Mouse (Mus musculus): ENCODE results near the gene Fasn.
"Not testable (repeated sequence)": the region's sequence is repeated elsewhere in the genome, so short reads cannot be mapped to it uniquely, and the experiment has no call there.

Fasn gene

DNA sequence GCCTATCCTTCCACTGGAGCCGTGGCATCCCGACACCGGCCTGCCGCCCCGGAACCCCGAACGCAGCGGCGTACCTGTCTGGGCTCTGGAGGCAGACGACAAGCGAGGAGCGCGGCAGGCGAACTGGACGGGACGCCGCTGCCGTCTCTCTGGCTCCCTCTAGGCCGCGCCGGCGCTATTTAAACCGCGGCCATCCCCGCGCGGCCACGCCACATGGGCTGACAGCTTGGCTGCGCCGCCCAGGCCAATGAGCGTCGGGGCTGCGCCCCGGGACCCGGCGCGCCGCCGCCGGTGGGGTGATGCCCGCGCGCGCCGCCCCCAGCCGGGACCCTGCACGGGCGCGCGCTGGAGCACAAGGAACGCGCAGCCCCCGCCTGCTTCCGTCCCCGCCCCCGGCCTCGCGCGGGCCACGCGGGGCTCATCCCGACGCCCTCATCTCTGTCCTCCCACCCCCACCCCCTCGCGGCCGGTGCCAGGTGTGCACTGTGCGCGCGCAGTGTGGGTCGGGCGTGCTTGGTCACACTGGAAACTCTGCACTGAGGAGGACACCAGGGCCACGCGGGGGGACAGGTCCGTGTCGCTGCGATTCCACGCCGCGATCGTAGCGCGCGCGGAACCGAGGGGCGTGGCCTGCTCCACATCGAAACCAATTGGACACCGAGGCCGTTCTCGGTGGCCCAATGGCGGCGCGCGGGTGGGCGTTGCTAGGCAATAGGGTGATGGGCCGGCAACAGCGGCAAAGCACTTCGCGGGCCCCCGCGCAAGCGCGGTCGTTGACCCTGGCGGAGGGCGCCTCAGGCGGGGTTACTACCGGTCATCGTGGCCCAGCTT is at the start of gene Fasn:
TSS of gene Fasn (minus strand) at position 592 of the 831 bp plus-strand sequence.
- POLR2A ChIA-PET = interaction anchor here (0.5 to 16.3 kb wide), 93 partner anchors 8 to 577 kb away, joined by 3 to 274 read pairs (median 4); partner anchors contain the start of genes P4hb (in 3 of the 4), Dus1l (in 2 of the 4), Mrpl12 (in 2 of the 4) and Pycr1 (in 2 of the 4)
- CTCF ChIA-PET = interaction anchor here in 3 of 4 experiments (0.6 to 1.5 kb wide), 10 partner anchors 9 to 229 kb away, joined by 3 to 8 read pairs (median 4); partner anchors contain the start of gene Rac3 (in 1 of the 3)

DNA sequence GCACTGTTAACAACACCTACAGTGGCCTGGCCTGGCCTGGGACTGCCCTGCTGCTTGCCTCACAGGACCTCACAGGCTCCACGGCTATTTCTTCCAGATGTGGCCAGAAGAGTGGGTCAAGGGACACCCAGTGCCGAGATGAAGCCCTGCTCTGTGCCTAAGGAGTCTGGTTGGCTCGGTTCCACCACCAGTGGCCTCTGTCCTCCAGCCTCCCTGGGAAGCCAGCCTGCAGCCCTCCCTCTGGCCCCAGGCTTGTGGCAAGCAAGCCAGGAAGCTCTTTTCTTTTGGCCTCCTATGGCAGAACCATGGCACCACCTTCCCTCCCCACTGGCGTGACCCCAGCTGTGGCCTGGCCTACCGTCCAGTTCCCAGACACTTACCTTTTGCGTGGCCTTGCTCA is 48.9 kb upstream of the Fasn start:
- POLR2A ChIA-PET = interaction anchor here in 2 of 4 experiments (1.0 to 14.9 kb wide), 5 partner anchors 21 to 152 kb away, joined by 3 to 133 read pairs (median 3); partner anchors contain the start of genes Fasn (in 1 of the 2) and Rac3 (in 1 of the 2)
- CTCF ChIA-PET = no interaction called here

DNA sequence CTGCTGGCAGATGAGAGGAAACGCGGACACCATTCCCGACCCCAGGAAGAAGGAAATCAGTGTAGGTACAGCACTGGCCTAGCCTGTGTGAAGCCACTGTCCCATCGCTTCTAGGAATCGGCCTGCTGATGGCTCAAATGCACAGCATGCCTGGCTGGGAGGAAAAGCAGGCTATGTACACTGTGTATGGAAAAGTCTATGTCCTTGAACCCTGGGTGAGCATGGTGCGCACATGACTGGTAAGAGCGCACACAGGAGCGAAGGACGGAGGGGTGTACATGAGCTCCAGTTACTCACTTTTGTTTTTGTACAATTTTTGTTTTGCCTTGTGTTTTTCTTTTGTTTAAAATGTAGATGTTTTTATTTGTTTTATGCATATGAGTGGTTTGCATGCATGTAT is 47.2 kb upstream of the Fasn start:
- ChIA-PET CTCF (no interaction called here), POLR2A (interaction anchor here in 3 of 4 experiments (0.6 to 14.9 kb wide), 8 partner anchors 9 to 166 kb away, joined by 3 to 133 read pairs (median 4); no protein-coding TSS in a partner anchor)

DNA sequence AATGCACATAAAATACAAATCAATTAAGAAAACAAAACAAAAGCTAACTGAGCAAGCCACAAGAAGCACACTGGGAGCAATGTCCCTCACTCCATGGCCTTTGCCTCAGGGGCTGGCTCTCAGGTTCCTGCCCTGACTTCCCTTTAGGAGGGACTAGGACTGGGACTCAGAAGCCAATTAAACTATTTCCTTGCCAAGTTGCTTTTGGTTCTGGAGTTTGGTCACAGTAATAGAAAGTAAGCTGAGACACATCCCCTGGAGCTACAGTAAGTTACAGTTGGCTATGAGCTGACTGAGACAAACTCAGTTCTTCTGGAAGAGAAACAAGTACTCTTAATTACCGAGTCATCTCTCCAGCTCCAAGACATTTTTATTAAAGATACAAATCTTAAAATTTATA is 41.5 kb upstream of the Fasn start:
- CTCF ChIA-PET = no interaction called here
- POLR2A ChIA-PET = interaction anchor here in 3 of 4 experiments (0.6 to 14.9 kb wide), 9 partner anchors 8 to 38 kb away, joined by 3 to 133 read pairs (median 4); no protein-coding TSS in a partner anchor

DNA sequence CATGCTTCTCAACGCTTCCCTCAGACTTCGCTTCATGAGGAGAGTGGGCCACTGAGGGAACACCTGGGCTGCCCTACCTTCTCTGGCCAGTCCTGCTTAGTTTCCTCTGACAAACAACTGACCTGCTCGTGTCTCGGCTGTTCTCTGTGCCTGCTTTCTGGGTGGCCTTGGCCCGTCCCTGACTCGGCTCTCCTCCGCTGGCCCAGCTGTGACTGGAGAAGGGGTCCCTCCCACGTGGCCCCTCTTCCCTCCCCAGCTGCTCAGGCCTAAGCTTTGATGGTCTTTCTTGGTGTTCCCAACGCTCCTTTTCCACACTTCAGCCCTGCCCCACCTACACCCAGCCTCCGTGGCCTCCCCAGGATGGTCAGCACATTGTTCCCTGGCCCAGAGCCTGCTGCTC is 38.5 kb upstream of the Fasn start:
- POLR2A ChIA-PET = interaction anchor here in 3 of 4 experiments (0.6 to 14.9 kb wide), 18 partner anchors 9 to 780 kb away, joined by 3 to 133 read pairs (median 4); partner anchors contain the start of genes Mafg (in 1 of the 3), Narf (in 1 of the 3), Rac3 (in 1 of the 3) and Tex19.1 (in 1 of the 3)
- CTCF ChIA-PET = interaction anchor here in 1 of 4 experiments (1.0 to 1.3 kb wide), 2 partner anchors 10 to 142 kb away, joined by 3 to 4 read pairs; no protein-coding TSS in a partner anchor

DNA sequence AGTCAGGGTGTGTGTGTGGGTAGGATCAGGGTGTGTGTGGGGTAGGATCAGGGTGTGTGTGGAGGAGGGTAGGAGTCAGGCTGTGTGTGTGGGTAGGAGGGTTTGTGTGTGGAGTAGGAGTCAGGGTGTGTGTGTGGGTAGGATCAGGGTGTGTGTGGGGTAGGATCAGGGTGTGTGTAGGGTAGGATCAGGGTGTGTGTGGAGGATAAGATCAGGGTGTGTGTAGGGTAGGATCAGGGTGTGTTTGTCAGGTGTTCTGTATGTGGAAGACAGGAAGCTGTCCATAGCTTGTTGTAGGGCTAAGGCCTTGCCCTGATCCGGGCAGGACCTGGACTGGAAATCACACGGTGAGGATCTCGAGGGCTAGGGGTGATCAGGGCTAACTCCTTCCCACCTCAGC is 31.6 kb upstream of the Fasn start:
- CTCF ChIA-PET = not testable (repeated sequence)

DNA sequence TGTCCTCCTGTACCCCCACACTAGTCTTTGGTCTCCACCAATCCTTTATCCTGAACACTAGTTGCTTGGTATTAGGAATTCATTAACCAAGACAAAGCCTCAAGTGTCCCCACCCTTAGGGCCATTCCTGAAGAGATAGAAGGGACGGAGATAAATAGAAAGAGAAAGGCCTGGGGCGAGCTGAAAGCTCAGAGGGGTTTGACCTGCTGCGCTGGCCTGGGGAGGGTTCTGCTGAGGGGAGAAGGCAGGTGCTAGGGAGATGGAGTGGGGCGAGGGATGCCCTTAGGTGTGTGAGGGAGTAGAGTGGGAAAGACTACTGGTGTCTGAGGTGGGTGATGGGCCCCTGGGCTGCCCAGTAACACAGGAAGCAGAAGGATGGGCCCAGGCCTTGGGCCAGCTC is 29.4 kb upstream of the Fasn start:
- ChIA-PET CTCF (interaction anchor here (0.5 to 2.5 kb wide), 6 partner anchors 9 to 728 kb away, joined by 3 to 15 read pairs (median 6); partner anchors contain the start of gene Fasn (in 1 of the 4)), POLR2A (interaction anchor here (0.6 to 6.7 kb wide), 38 partner anchors 8 to 508 kb away, joined by 3 to 192 read pairs (median 6); partner anchors contain the start of genes Fasn (in 3 of the 4), Cenpx (in 1 of the 4), Csnk1d (in 1 of the 4) and Lrrc45 (in 1 of the 4))

More for the DNA sequence above, 31.6 kb upstream of the Fasn start:
- POLR2A ChIA-PET = interaction anchor here in 1 of 4 experiments (0.5 to 1.8 kb wide), 2 partner anchors 10 to 70 kb away, joined by 3 to 5 read pairs; no protein-coding TSS in a partner anchor

DNA sequence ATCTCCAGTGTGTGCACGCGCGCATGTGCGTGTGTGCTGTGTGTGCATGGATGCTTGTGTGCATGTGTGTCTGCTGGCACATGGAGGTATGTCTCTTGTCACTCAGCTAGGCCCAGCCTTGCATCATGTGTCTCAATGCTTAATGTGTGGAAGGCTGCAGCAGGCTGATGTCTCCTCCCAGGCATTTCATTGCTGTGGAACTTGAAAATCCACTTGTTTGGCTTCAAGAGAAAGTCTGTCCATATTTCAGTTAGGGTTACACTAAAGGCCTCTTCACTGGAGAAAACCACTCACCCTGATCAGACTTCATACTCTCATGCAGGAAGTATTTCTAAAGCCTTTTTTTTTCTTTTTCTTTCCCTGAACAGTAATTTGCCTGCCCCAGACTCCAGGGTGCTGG is 28.8 kb upstream of the Fasn start:
- CTCF ChIA-PET = interaction anchor here in 3 of 4 experiments (0.6 to 2.5 kb wide), 5 partner anchors 9 to 779 kb away, joined by 3 to 8 read pairs (median 6); partner anchors contain the start of gene Fasn (in 1 of the 3)
- POLR2A ChIA-PET = interaction anchor here (0.7 to 6.7 kb wide), 74 partner anchors 9 to 820 kb away, joined by 3 to 192 read pairs (median 5); partner anchors contain the start of genes Fasn (in 3 of the 4), P4hb (in 2 of the 4), Tex19.1 (in 2 of the 4) and B3gntl1 (in 1 of the 4)

DNA sequence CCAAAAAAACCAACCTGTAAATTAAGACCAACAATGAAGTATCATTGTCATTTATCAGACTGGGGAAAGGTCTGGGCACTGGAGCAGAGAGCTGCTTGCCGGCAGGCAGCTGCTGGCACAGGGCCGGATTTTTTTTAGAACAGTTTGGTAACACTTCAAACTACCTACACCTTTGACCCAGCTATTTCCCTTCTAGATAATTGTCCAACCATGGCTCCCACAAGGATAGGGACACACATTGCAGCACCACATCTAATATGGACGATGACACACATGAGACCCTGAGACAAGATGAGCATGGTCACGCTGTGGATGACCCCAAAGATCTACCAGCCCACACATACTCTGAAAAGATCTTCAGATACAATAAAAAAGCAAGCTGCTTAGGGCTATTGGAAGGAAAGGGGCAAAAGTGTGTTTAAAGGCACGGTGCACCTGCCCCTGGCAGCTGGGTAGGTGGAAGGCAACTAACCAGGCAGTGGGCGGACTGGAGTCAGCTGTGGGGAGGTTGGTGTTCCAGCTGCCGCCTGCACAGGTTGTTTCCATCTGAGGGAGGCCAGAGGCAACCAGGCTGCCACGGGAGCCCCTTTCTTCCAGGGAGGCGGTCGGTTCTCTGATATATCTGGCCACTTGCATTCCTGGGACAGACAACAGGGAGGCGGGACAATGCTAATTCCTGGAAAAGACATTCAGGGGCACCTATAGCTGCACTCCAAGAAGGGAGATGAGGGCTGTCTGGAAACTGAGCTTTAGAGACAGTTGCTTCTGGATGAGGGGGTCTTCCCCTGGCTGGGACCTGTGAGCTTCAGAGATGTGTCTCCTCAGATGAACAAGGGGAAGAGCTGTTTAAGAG is 28.0 kb upstream of the Fasn start:
- CTCF ChIA-PET = interaction anchor here in 3 of 4 experiments (0.6 to 2.5 kb wide), 12 partner anchors 10 to 778 kb away, joined by 3 to 12 read pairs (median 6); partner anchors contain the start of genes Rac3 (in 1 of the 3) and Tex19.1 (in 1 of the 3)
- POLR2A ChIA-PET = interaction anchor here (0.6 to 6.7 kb wide), 118 partner anchors 10 to 821 kb away, joined by 3 to 192 read pairs (median 4); partner anchors contain the start of genes Fasn (in 3 of the 4), Tex19.1 (in 3 of the 4), Ccdc57 (in 2 of the 4) and Csnk1d (in 2 of the 4)

DNA sequence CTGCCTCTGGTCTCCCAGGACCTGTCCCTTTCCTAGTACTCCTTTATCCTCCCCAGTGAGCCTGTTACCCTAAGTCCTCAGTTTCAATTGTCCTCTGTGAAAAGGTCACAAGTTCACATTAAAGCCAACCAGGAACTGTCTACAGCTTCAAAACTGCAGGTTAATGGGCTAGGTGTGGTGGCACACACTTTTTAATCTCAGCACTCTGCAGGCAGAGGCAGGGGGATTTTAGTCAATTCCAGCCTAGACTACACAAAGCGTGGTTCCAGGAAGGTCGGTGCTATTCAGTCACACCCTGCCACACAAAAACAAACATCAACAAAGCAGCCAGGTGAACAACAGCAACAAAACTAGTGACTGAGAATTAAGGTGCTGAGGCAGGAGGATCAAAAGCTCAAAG is 27.2 kb upstream of the Fasn start:
- CTCF ChIA-PET = interaction anchor here in 2 of 4 experiments (0.6 to 2.2 kb wide), 8 partner anchors 50 to 474 kb away, joined by 3 to 8 read pairs (median 6); partner anchors contain the start of genes Rac3 (in 1 of the 2) and Tex19.1 (in 1 of the 2)
- POLR2A ChIA-PET = interaction anchor here (0.5 to 6.7 kb wide), 103 partner anchors 10 to 821 kb away, joined by 3 to 192 read pairs (median 4); partner anchors contain the start of genes Fasn (in 3 of the 4), Pycr1 (in 3 of the 4), Tex19.1 (in 3 of the 4) and Ccdc57 (in 2 of the 4)

DNA sequence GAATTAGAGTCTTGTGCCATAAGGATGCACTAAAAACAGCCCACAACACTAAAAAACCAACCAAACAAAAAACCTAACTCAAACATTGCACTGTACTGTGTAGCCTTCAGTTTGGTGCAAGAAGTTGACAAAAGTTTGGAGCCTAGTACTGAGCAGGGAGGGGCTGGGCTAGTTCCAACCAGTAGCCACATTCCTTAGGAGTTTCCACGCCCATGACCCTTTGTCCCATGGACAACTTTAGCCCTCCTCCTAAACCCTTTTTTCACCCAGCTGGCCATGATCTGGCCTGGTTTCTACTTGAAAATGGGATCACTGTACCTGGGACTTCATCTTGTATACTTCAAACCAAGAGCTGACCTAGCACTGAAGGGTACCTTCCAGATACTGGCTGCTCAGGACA is 26.8 kb upstream of the Fasn start:
- ChIA-PET CTCF (interaction anchor here in 2 of 4 experiments (0.6 to 2.2 kb wide), 8 partner anchors 51 to 473 kb away, joined by 3 to 8 read pairs (median 4); partner anchors contain the start of genes Rac3 (in 1 of the 2) and Tex19.1 (in 1 of the 2)), POLR2A (interaction anchor here (0.5 to 6.7 kb wide), 83 partner anchors 9 to 504 kb away, joined by 3 to 192 read pairs (median 5); partner anchors contain the start of genes Fasn (in 3 of the 4), Pycr1 (in 3 of the 4), Tex19.1 (in 3 of the 4) and P4hb (in 2 of the 4))

DNA sequence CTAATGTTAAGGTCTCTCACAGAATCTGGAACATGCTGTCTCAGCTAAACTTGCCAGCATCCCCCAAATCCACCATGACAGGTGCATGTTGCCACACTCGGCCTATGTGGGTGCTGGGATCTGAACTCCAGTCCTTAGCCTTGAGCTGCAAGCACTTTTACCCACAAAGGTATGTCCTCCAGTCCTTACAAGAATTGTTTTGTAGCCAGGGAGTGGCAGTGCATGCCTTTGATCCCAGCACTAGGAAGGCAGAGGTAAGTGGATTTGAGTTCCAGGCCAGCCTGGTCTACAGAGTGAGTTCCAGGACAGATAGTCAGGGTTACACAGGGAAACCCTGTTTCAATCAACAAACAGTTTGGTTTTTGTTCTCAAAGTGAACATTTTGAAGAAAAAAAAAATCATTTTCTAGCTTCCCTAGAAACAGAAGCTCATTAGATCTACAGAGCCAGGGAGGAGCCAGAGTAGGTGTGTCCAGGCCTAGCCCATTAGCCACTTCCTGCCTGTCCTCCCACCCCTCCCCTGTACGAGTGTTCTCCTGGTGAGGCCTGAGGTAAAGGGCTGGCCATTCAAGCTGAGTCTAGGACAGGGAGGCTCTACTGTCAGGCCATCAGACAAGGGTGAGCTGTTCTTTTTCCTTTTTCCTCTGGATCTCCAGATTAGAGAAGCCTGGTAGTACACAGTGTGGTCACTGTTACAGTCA is 26.1 kb upstream of the Fasn start:
- ChIA-PET CTCF (interaction anchor here in 3 of 4 experiments (1.1 to 2.2 kb wide), 5 partner anchors 50 to 74 kb away, joined by 3 to 7 read pairs (median 4); no protein-coding TSS in a partner anchor), POLR2A (interaction anchor here (0.5 to 6.7 kb wide), 63 partner anchors 9 to 386 kb away, joined by 3 to 192 read pairs (median 4); partner anchors contain the start of genes Fasn (in 3 of the 4), Csnk1d (in 2 of the 4), P4hb (in 2 of the 4) and Tex19.1 (in 2 of the 4))

DNA sequence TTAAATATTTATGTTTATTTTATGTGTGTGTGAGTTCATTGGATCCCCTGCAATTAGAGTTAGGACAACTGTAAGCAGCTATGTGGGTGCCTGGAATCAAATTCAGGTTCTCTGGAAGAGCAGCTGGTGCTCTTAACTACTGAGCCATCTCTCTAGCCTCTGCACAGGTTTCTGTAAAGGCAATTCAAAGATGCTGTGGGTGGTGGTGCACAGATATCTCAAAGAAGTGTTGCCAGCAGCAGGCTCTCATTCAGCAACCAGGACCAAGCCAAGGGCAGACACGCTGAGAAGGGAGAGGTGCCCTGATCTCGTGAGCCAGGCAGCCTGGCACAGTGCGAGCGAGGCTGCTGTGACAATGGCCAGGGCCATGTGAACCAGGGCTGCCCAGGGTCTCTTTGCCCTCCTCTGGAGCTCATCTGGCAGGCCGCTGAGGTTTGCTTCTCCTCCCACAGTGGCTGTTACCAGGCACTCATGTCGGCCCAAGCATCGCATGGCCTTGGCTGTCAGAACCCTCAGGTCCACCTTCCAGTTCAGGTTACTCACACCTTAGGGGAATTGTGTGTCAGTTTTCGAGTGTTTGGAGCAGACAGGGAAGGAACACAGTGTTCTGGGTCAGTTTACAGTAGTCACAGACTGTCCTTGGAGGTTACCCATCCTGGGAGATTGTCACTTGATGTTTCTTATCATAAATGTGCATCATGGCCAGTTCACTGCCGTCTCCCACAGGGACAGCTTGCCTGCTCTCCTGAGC is 22.6 kb upstream of the Fasn start:
- ChIA-PET CTCF (no interaction called here), POLR2A (interaction anchor here in 2 of 4 experiments (1.4 to 1.7 kb wide), 4 partner anchors 20 to 104 kb away, joined by 4 to 5 read pairs (median 4); no protein-coding TSS in a partner anchor)

DNA sequence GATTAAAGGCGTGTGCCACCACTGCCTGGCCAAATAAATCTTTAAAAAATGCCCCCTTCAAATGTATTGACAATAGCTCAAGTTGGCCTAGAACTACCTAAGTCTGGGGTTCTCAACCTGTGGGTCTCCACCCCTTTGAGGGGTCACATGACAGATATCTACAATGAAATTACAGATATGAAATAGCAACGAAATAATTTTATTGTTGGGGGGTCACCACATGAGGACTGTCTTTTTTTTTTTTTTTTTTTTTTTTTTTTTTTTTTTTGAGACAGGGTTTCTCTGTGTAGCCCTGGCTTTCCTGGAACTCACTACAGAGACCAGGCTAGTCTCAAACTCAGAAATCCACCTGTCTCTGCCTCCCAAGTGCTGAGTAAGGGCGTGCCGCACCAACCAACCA is 20.0 kb upstream of the Fasn start:
- CTCF ChIA-PET = interaction anchor here in 2 of 4 experiments (0.7 kb wide), 2 partner anchors 111 to 193 kb away, joined by 3 to 6 read pairs; no protein-coding TSS in a partner anchor
- POLR2A ChIA-PET = interaction anchor here in 3 of 4 experiments (0.6 to 11.8 kb wide), 7 partner anchors 7 to 302 kb away, joined by 3 to 190 read pairs (median 4); partner anchors contain the start of gene Tex19.1 (in 1 of the 3)

DNA sequence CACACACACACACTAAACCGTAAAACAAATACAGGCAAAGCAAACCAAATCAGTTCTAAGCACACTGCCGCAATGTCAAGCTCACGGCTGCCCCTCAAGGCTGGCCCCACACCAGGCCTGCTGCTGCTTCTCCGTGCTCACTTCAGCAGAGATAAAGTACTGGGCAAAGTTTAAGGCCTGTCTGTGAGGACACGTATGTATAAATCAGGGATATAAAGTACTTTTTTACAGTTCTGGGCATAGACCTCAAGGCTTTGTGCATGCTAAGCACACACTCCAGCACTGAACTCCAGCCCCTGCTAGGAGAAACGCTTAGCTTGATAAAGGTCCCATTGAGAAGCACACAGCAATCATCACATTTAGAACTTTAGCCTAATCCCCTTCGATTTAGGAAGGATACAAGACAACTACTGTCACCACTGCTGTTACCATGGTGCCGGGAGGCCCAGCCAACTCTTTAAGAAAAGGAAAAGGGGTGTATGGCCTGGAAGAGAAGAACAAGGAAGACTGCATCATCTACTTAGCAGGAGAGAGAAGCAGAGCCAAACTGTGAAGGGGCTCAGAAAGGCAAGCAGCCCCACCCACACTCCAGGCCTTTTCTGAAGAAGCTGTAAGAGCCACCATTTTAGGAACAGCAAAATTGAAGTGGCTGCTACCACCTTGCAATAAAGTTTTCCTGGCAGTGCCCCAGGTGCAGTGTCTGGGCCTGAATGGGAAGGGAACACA is 9.4 kb upstream of the Fasn start:
- ChIA-PET CTCF (interaction anchor here in 1 of 4 experiments (0.7 kb wide), 1 partner anchor 70 kb away, joined by 4 read pairs; no protein-coding TSS in a partner anchor), POLR2A (interaction anchor here in 3 of 4 experiments (0.5 to 11.8 kb wide), 34 partner anchors 9 to 954 kb away, joined by 3 to 190 read pairs (median 3); partner anchors contain the start of genes Fasn (in 3 of the 3), Dus1l (in 1 of the 3), Pycr1 (in 1 of the 3) and Rac3 (in 1 of the 3))

All from embryonic stem cell, embryonic (primary cell).